Mouse (Mus musculus): Measurements from ENCODE around the gene Txndc8. TPM values are rescaled to one million over a fixed set of nuclear protein-coding genes. Genes with fewer than 3 reads are reported as not detected.

Txndc8 gene
- polyA plus RNA-seq, 1 experiment from 2014 or later: not detected

DNA sequence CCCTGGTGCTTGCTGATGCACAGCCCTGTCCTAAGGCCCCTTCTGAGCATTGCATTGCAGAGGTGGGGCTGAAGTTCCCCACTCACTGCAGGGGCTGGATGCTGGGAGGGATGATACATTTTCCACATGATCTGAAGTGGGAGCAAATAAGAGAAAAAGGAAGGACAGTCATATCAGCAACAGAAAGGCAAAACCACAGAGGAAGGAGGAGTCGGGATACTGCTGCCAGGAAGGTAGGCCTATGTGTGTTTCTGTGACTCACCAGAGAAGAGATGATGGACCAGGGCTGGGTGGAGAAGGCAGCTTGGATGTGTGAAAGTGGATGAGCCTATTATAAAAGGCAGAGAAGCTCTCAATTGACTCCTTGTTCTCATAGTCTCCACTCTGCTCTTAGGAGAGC is 23.8 kb upstream of the Txndc8 start:
- 100% methylated on average over 1 of the region's 1 CpGs for WGBS
- Histone ChIP-seq H3K4me3 (ENCODE audit: low read length) (no peak overlapping the region), H3K27ac (ENCODE audit: low read depth, low read length) (no peak overlapping the region), H3K27me3 (replicated peaks; ENCODE audit: control insufficient read depth, insufficient read depth, low read length) (no peaks in the 10 kb centered on the region), H3K4me1 (ENCODE audit: control insufficient read depth, insufficient read depth, low read depth, low read length) (no peaks in the 10 kb centered on the region), H3K9ac (ENCODE audit: low read depth, low read length) (no peak overlapping the region), H3K4me2 (ENCODE audit: low read length) (no peak overlapping the region), H3K36me3 (ENCODE audit: control insufficient read depth, insufficient read depth, low read length) (no peaks in the 10 kb centered on the region), H3K9me3 (ENCODE audit: control insufficient read depth, low read length) (peaks cover 3% of the 10 kb centered on the region; the same call in 1 of the 2 replicates)
- ATAC-seq: no peak

DNA sequence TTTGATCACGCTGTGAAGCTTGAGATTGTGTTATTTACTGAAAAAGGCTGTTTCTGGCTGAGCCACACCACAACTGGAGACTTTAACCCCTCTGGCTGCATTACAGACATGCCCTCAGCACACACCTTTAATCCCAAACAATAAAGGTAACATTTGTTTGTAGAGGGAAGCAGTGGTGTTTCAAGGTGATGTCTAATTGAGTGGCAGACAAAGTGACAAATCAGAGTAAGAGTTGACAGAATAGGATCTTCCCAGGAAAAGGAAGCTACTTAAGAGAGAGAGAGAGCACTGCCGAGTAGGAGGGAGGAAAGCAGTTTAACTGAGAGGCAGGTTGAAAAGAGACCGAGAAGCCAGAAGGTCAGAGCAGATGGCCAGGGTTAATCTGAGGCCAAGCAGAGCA is 5.4 kb downstream of the Txndc8 start:
- Histone ChIP-seq H3K27me3 (replicated peaks; ENCODE audit: control insufficient read depth, insufficient read depth, low read length) (no peaks in the 10 kb centered on the region), H3K36me3 (ENCODE audit: control insufficient read depth, insufficient read depth, low read length) (no peaks in the 10 kb centered on the region), H3K9me3 (ENCODE audit: control insufficient read depth, low read length) (no peaks in the 10 kb centered on the region), H3K27ac (ENCODE audit: low read depth, low read length) (no peak overlapping the region), H3K9ac (ENCODE audit: low read depth, low read length) (no peak overlapping the region), H3K4me1 (ENCODE audit: control insufficient read depth, insufficient read depth, low read depth, low read length) (no peaks in the 10 kb centered on the region), H3K4me2 (ENCODE audit: low read length) (no peak overlapping the region), H3K4me3 (ENCODE audit: low read length) (no peak overlapping the region)
- no peak for ATAC-seq
- 70% methylated on average over 3 of the region's 3 CpGs for WGBS

DNA sequence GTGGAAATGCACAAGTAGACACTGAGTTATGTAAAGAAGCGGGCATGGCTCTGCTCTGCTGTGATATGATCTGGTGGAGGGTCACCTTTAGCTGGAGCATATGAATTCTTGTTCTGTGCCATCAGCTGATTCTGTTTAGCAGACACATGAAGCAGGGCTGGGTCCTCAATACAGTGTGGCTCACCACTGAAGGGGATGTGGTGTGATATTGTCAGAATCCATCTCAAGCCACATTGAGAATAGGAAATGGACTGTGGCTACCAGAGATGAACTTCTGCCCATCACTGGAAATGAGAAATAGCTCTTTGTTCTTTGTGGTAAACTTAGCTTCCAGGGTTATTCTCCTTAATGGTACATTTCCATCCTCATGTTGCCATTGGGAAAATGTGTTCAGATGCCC is 17.5 kb downstream of the Txndc8 start:
- WGBS: 96% methylated on average over 1 of the region's 1 CpGs
- H3K36me3 ChIP-seq (ENCODE audit: control insufficient read depth, insufficient read depth, low read length): no peaks in the 10 kb centered on the region
- H3K4me1 ChIP-seq (ENCODE audit: control insufficient read depth, insufficient read depth, low read depth, low read length): no peaks in the 10 kb centered on the region
- no peaks in the 10 kb centered on the region for H3K9me3 ChIP-seq (ENCODE audit: control insufficient read depth, low read length)
- no peak overlapping the region for H3K4me2 ChIP-seq (ENCODE audit: low read length)
- H3K27ac ChIP-seq (ENCODE audit: low read depth, low read length): no peak overlapping the region
- H3K27me3 ChIP-seq (replicated peaks; ENCODE audit: control insufficient read depth, insufficient read depth, low read length): no peaks in the 10 kb centered on the region
- H3K9ac ChIP-seq (ENCODE audit: low read depth, low read length): no peak overlapping the region
- ATAC-seq: no peak
- H3K4me3 ChIP-seq (ENCODE audit: low read length): no peak overlapping the region

DNA sequence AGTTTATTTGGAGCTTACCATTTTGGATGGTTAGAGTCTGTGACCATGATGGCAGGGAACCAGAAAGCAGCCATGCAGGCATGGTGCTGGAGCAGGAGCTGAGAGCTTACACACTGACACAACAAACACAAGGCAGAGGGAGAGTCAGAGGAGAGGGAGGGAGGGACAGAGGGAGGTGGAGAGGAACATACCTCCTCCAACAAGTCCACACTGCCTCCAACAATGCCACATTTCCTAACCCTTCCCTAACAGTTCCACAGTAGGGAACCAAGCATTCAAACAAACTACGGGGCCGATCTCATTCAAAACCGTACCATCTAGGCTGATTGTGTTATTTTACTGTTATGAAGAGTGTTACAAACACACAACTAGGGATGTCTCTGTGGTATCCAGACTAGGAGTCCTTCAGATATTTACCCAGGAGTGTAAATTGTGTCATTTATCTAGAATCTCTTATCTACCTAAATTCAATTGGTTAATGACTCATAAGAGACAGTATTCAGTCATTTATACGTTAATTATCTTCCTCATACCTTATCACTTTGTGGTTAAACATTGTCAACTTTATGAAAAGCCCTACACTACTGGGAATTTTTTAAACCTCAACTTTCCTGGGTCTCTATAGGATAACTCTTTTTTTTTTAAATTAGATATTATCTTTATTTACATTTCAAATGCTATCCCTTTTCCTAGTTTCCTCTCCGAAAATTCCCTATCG is 34.4 kb downstream of the Txndc8 start:
- H3K4me3 ChIP-seq (ENCODE audit: low read length): no peak overlapping the region
- no peaks in the 10 kb centered on the region for H3K9me3 ChIP-seq (ENCODE audit: control insufficient read depth, low read length)
- H3K36me3 ChIP-seq (ENCODE audit: control insufficient read depth, insufficient read depth, low read length): no peaks in the 10 kb centered on the region
- 87% methylated on average over 6 of the region's 6 CpGs for WGBS
- no peak for ATAC-seq
- no peaks in the 10 kb centered on the region for H3K27me3 ChIP-seq (replicated peaks; ENCODE audit: control insufficient read depth, insufficient read depth, low read length)
- H3K27ac ChIP-seq (ENCODE audit: low read depth, low read length): no peak overlapping the region
- H3K9ac ChIP-seq (ENCODE audit: low read depth, low read length): no peak overlapping the region
- H3K4me1 ChIP-seq (ENCODE audit: control insufficient read depth, insufficient read depth, low read depth, low read length): no peaks in the 10 kb centered on the region
- H3K4me2 ChIP-seq (ENCODE audit: low read length): no peak overlapping the region

DNA sequence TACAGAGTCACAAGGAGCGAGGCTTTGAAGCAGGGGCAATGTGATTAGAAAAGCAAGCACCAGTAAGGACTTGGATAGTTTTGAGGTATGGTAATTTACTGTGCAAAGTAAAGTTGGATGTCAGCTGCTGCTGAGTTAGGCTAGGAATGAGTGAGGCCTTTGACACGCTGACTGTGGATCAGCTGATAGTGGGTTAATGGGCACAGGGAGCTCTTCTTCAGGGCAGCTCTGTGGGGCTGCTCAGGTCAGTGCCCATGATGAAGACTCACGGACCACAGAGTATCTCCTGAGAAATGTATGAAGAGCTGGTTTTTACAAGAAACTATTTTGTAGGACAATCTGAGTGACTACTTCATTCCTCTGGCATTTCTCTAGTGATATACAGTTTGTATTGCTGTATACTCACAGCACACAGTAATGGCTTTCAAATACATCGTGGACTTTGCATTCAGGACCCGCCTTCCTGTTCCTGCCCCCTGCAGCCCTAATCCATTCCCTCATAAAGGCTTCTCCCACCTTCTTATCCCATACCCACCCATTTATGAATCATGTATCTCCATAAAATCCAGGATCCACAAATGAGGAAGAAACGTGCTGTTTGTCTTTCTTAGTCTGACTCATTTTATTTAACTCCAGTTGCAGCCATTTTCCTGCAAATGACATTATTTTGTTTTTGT is 35.2 kb downstream of the Txndc8 start:
- Histone ChIP-seq H3K27me3 (replicated peaks; ENCODE audit: control insufficient read depth, insufficient read depth, low read length) (no peaks in the 10 kb centered on the region), H3K4me2 (ENCODE audit: low read length) (no peak overlapping the region), H3K9ac (ENCODE audit: low read depth, low read length) (no peak overlapping the region), H3K4me1 (ENCODE audit: control insufficient read depth, insufficient read depth, low read depth, low read length) (no peaks in the 10 kb centered on the region), H3K4me3 (ENCODE audit: low read length) (no peak overlapping the region), H3K9me3 (ENCODE audit: control insufficient read depth, low read length) (no peaks in the 10 kb centered on the region), H3K36me3 (ENCODE audit: control insufficient read depth, insufficient read depth, low read length) (no peaks in the 10 kb centered on the region), H3K27ac (ENCODE audit: low read depth, low read length) (no peak overlapping the region)
- 85% methylated on average over 6 of the region's 6 CpGs for WGBS
- no peak for ATAC-seq

DNA sequence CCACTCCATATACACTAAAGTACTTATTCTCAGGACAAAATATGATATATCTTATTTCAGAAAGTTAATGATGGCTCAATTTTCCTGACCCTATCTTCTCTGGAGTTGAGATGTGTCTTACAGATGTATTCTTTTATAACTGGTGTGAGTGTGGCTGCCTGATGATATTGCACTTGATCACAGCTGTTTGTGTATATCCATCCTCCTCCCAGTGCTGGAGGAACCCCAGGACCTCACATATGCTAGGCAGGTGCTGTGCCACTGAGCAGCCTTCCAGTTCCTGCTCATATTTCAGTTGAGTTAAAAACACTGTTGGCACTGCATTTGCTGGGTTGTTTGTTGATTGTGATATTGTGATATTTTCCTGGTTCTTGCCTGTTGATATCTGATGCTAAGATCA is 38.6 kb downstream of the Txndc8 start:
- Histone ChIP-seq H3K4me1 (ENCODE audit: control insufficient read depth, insufficient read depth, low read depth, low read length) (no peaks in the 10 kb centered on the region), H3K9ac (ENCODE audit: low read depth, low read length) (no peak overlapping the region), H3K27ac (ENCODE audit: low read depth, low read length) (no peak overlapping the region), H3K4me3 (ENCODE audit: low read length) (no peak overlapping the region), H3K36me3 (ENCODE audit: control insufficient read depth, insufficient read depth, low read length) (no peaks in the 10 kb centered on the region), H3K4me2 (ENCODE audit: low read length) (no peak overlapping the region), H3K27me3 (replicated peaks; ENCODE audit: control insufficient read depth, insufficient read depth, low read length) (no peaks in the 10 kb centered on the region), H3K9me3 (ENCODE audit: control insufficient read depth, low read length) (no peaks in the 10 kb centered on the region)
- no peak for ATAC-seq

DNA sequence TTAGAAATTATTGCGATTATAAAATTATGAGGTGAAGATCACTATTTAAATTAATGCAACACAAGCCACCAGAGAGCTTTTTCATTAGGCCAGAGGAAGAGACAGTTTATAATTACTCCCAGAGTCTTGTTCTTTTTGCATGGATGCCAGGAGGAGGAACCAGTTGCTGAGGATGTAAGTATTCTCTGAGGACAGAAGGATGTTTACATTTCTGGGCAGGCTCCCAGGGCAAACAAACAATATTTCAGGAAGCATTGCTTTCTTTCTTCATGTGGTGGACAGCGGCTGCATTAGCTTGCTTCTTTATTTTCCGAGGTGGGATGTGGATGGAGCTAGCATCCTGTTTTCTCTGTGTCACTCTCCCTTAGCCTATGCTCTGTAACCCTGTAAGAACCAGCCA is 41.7 kb downstream of the Txndc8 start:
- 77% methylated on average over 3 of the region's 3 CpGs for WGBS
- no peaks in the 10 kb centered on the region for H3K4me1 ChIP-seq (ENCODE audit: control insufficient read depth, insufficient read depth, low read depth, low read length)
- no peak overlapping the region for H3K4me2 ChIP-seq (ENCODE audit: low read length)
- no peak overlapping the region for H3K9ac ChIP-seq (ENCODE audit: low read depth, low read length)
- H3K9me3 ChIP-seq (ENCODE audit: control insufficient read depth, low read length): no peaks in the 10 kb centered on the region
- no peak overlapping the region for H3K4me3 ChIP-seq (ENCODE audit: low read length)
- no peaks in the 10 kb centered on the region for H3K27me3 ChIP-seq (replicated peaks; ENCODE audit: control insufficient read depth, insufficient read depth, low read length)
- H3K27ac ChIP-seq (ENCODE audit: low read depth, low read length): no peak overlapping the region
- ATAC-seq: no peak
- H3K36me3 ChIP-seq (ENCODE audit: control insufficient read depth, insufficient read depth, low read length): no peaks in the 10 kb centered on the region

DNA sequence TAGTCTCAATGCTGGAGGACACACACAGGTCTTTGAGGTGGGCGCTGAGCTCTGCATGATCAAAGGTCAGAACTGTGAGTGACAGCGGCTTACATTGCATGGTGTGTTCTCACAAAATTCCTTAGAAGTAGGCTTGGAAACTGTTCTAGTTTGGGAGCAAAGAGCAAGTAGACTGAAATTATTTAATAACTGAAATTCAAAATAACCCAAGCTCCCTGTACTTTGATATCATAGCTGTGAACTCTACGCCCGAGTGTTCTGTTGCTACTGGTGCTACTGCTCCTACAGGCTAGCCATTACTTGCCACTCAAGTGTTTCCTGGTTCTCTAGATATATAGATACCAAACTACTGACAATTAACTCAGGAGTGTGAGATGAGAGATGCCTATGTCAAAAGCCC is 43.4 kb downstream of the Txndc8 start:
- H3K9me3 ChIP-seq (ENCODE audit: control insufficient read depth, low read length): no peaks in the 10 kb centered on the region
- H3K27ac ChIP-seq (ENCODE audit: low read depth, low read length): no peak overlapping the region
- 94% methylated on average over 4 of the region's 4 CpGs for WGBS
- no peaks in the 10 kb centered on the region for H3K4me1 ChIP-seq (ENCODE audit: control insufficient read depth, insufficient read depth, low read depth, low read length)
- ATAC-seq: no peak
- H3K36me3 ChIP-seq (ENCODE audit: control insufficient read depth, insufficient read depth, low read length): no peaks in the 10 kb centered on the region
- H3K4me3 ChIP-seq (ENCODE audit: low read length): no peak overlapping the region
- H3K27me3 ChIP-seq (replicated peaks; ENCODE audit: control insufficient read depth, insufficient read depth, low read length): no peaks in the 10 kb centered on the region
- H3K9ac ChIP-seq (ENCODE audit: low read depth, low read length): no peak overlapping the region
- no peak overlapping the region for H3K4me2 ChIP-seq (ENCODE audit: low read length)

DNA sequence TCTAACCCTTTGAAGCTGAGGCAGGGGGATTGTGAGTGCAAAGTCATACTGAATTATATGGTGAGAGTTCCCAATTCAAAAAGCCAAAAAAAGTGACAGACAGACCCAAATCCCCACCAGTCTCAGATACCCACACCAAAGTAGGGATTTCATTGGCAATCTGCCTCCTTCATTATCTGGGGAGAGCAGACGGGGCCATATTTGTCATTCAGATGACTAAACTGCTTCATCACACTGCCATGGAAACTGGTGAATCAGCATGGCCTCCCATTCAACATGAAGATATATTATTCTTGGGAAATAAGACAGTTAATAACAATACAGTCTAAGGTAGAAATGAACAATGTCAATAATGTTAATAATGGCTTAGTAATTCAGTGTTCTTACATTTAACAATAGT is 44.8 kb downstream of the Txndc8 start:
- Histone ChIP-seq H3K4me2 (ENCODE audit: low read length) (no peak overlapping the region), H3K9ac (ENCODE audit: low read depth, low read length) (no peak overlapping the region), H3K27me3 (replicated peaks; ENCODE audit: control insufficient read depth, insufficient read depth, low read length) (no peaks in the 10 kb centered on the region), H3K27ac (ENCODE audit: low read depth, low read length) (no peak overlapping the region), H3K36me3 (ENCODE audit: control insufficient read depth, insufficient read depth, low read length) (no peaks in the 10 kb centered on the region), H3K4me3 (ENCODE audit: low read length) (no peak overlapping the region), H3K4me1 (ENCODE audit: control insufficient read depth, insufficient read depth, low read depth, low read length) (no peaks in the 10 kb centered on the region), H3K9me3 (ENCODE audit: control insufficient read depth, low read length) (no peaks in the 10 kb centered on the region)
- WGBS: 11% methylated on average over 1 of the region's 1 CpGs
- no peak for ATAC-seq

Data from hindbrain, embryonic 16.5 days (tissue).